Mouse (Mus musculus): ENCODE results near the gene Ankrd49. TPM values are rescaled to one million over a fixed set of nuclear protein-coding genes. Genes with fewer than 3 reads are reported as not detected.

Ankrd49 gene
- polyA plus RNA-seq, 1 experiment from 2014 or later, result 36.2 TPM

DNA sequence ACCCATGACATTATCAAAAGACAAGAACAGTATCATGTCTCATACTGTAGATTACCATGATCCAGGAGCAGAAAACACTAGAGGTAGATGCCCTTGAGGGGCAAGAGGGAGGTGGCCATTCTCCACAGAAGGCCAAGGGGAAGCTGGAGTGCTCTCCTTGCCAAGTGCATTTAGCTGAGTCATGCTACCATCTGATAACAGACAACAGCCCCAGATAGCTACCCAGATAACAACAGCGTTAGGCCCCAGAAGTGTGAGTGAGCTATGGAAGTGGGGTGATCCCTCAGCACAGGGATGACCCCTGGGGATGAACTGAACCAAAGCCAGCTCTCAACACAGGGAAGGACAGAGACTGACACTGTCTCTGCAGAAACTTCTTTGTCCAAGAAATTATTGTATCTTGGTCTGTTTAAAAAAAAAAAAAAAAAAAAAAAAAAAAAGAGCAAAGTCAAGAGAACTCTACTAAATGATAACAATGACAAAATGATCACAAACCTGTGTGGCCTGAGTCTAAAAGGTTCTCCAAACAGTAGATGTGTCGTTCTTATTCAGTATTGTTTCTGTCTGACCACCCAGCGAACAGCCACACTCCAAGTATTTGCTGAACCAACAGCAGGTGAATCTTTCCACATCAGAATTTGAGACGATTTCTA, 45.0 kb downstream of the Ankrd49 start:
- Histone ChIP-seq H3K4me2 (no peak overlapping the region), H3K4me3 (replicated peaks) (no peak overlapping the region), H3K27ac (no peak overlapping the region), H3K4me1 (replicated peaks) (0 out of 2 replicates have a peak, but pooled peaks cover 5% of the 10 kb centered on the region), H3K9me3 (replicated peaks) (no peaks in the 10 kb centered on the region), H3K9ac (no peak overlapping the region), H3K36me3 (no peaks in the 10 kb centered on the region), H3K27me3 (no peaks in the 10 kb centered on the region)
- 49% methylated on average over 4 of the region's 4 CpGs for WGBS (ENCODE audit: insufficient replicate concordance)
- DNase-seq, result no peak
- no peak for ATAC-seq (ENCODE audit: low read depth)

DNA sequence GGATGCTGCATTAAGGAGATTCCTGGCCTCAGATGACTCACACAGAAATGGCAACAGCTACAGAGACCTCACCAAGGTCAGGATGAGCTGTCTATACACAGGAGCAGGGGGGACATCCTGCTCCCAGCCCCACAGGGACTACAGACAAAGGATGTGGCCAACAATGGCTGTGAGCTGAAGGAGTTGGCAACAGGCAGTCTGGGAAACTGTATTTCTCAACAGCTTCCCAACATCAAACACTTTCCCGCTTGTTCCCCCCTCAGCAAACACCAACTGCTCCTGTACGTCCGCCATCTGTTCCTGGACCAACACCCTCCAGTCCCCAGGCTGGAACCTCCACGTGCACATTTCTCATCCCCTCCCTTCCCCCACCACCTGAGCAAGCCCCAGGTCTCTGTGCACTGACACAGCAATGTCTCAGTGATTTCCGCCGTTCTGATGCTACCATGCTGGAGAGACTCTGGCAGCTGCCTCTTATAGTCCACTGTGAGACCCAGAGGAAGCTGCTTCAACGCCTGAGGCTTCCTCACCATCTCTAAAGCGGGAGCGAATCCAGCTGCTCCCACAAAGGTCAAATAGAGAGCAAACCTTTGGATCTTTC, 53.6 kb downstream of the Ankrd49 start:
- Histone ChIP-seq H3K4me2 (no peak overlapping the region), H3K4me1 (replicated peaks) (no peaks in the 10 kb centered on the region; the same call in 1 of the 2 replicates), H3K27ac (no peak overlapping the region), H3K36me3 (no peaks in the 10 kb centered on the region), H3K9ac (no peak overlapping the region), H3K9me3 (replicated peaks) (no peaks in the 10 kb centered on the region), H3K27me3 (no peaks in the 10 kb centered on the region), H3K4me3 (replicated peaks) (no peak overlapping the region)
- ATAC-seq (ENCODE audit: low read depth) (no peak), DNase-seq (no peak)
- 49% methylated on average over 9 of the region's 9 CpGs for WGBS (ENCODE audit: insufficient replicate concordance)

Other genes starting within 250 kb of the Ankrd49 start
- 1.6 and 1.8 TPM in 2 replicates for gene Amotl1, start 139.8 kb downstream of the Ankrd49 start, polyA plus RNA-seq (2015; fragmentation: Nextera tagmentation; extraction: Ambion mirVana)
- 0.07 and 0.09 TPM in 2 replicates for gene Piwil4, start 44.1 kb downstream of the Ankrd49 start, polyA plus RNA-seq (2015; fragmentation: Nextera tagmentation; extraction: Ambion mirVana)
- 0.64 and 0.69 TPM in 2 replicates for gene Fut4, start 32.5 kb downstream of the Ankrd49 start, polyA plus RNA-seq (2015; fragmentation: Nextera tagmentation; extraction: Ambion mirVana)
- gene 1700012B09Rik, start 13.8 kb downstream of the Ankrd49 start, polyA plus RNA-seq (2015; fragmentation: Nextera tagmentation; extraction: Ambion mirVana), result not detected in 2 replicates
- gene Mre11a, start 202 bp downstream of the Ankrd49 start, polyA plus RNA-seq (2015; fragmentation: Nextera tagmentation; extraction: Ambion mirVana), result 22.6 and 27.6 TPM in 2 replicates
- gene Gpr83, start 75.4 kb upstream of the Ankrd49 start, polyA plus RNA-seq (2015; fragmentation: Nextera tagmentation; extraction: Ambion mirVana), result 0.05 and 0.06 TPM in 2 replicates
- not detected in 2 replicates for gene Izumo1r, start 119.1 kb upstream of the Ankrd49 start, polyA plus RNA-seq (2015; fragmentation: Nextera tagmentation; extraction: Ambion mirVana)

Measured in liver, embryonic 13.5 days (tissue).